8 mouse cellular contexts compared by ENCODE assay signal in the genomic region with DNA sequence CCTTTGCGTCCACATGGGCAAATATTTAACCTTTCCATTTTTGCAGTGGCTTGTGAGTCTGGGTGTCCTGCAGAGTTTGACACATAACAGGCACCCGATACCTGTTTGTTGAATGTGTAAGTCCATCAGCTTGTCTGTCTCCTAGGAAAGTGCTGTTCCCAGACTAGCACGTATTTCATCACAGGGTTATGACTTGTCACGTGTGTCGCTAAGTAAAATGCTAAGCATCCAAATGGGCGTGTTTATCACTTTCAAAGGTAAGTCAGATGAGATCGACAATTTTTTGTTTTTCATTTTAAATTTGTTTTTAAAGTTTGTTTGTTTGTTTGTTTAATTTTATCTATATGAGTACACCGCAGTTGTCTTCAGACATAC. TPM values are rescaled to one million over a fixed set of nuclear protein-coding genes. Genes with fewer than 3 reads are reported as not detected.
DNase-seq lines count a peak whose midpoint lies in the region; ATAC-seq and TF ChIP-seq lines count a peak whose summit lies in the region.

No protein-coding gene starts in this region.

- H3K4me3 ChIP-seq in gastrocnemius, adult 2 months: peak overlapping the region; percentile 73
- peak overlapping the region; percentile 39 to 81 for H3K4me3 ChIP-seq in ES-E14 (ENCODE audit: insufficient read depth in 1 of 2, low read depth in 1 of 2, low read length in 2 of 2, poor library complexity in 1 of 2, severe bottlenecking in 1 of 2)

- TF ChIP-seq CTCF in gastrocnemius, adult 2 months (IDR thresholded peaks at IDR 0.05): no peak

- H3K9me3 ChIP-seq in ES-E14 (ENCODE audit: control insufficient read depth, insufficient read depth, low read depth, low read length): no peaks in the 10 kb centered on the region

- peak; percentile 40 for ATAC-seq in granulocyte monocyte progenitor cell, adult 5-6 weeks (replicated peaks; ENCODE audit: poor library complexity, severe bottlenecking)
- peak; percentile 43 for ATAC-seq in megakaryocyte, adult 5-6 weeks (ENCODE audit: poor library complexity, severe bottlenecking)

- intact Hi-C loops in gastrocnemius, adult 2 months (cut with DNase I): no loop called here

- in situ Hi-C loops in ES-E14 (cut with MboI; ENCODE audit: low sequenced_read_pairs in 2 of 2, unreplicated experiment in 2 of 2): no loop called here

- DNase-seq in gastrocnemius, adult 2 months: no peak
- DNase-seq in gastrocnemius, postnatal 10 days: no peak
- DNase-seq in ES-E14 (ENCODE audit: low read depth, low spot score): no peak
- no peak for DNase-seq in right cerebral cortex, postnatal 25 days
- DNase-seq in layer of hippocampus, adult 18-20 months (ENCODE audit: low spot score in 2 of 2): no peak
- DNase-seq in spleen, postnatal 36 days (ENCODE audit: low spot score in 2 of 2): no peak

- H3K36me3 ChIP-seq in ES-E14 (ENCODE audit: control insufficient read depth, insufficient read depth, low read length, poor library complexity, severe bottlenecking): no peaks in the 10 kb centered on the region

- no peaks in the 10 kb centered on the region; a peak in 1 of 4 replicates for H3K4me1 ChIP-seq in ES-E14 (ENCODE audit: control insufficient read depth in 2 of 2, insufficient read depth in 2 of 2, low read length in 2 of 2, poor library complexity in 1 of 2)

- peak overlapping the region; percentile 84 for H3K27ac ChIP-seq in gastrocnemius, adult 2 months
- no peak overlapping the region for H3K27ac ChIP-seq in ES-E14 (ENCODE audit: insufficient read depth, low read depth, low read length, poor library complexity, severe bottlenecking)

- no peak overlapping the region for H3K9ac ChIP-seq in ES-E14 (ENCODE audit: insufficient read depth, low read depth, low read length, poor library complexity, severe bottlenecking)

TF ChIP-seq in ES-E14, 5 proteins besides CTCF, POLR2A, EP300 and RAD21:
- no peak for TF ChIP-seq ZNF384 (IDR thresholded peaks at IDR 0.05; ENCODE audit: low read depth, low read length)
- no peak for TF ChIP-seq CHD2 (IDR thresholded peaks at IDR 0.05; ENCODE audit: low read depth, low read length)
- no peak for TF ChIP-seq HCFC1 (IDR thresholded peaks at IDR 0.05; ENCODE audit: borderline replicate concordance, insufficient read depth, low read length)
- no peak for TF ChIP-seq MAFK (IDR thresholded peaks at IDR 0.05; ENCODE audit: insufficient read depth, low read depth, low read length)
- no peak for TF ChIP-seq ZC3H11A (IDR thresholded peaks at IDR 0.05; ENCODE audit: borderline replicate concordance, low read depth, low read length)

RNA-seq across cellular contexts. Expression of a gene that starts 0.2 kb away (rescaled TPM):
- total RNA-seq in gastrocnemius, adult 2 months (2021): 1 to 10 TPM; 5.2 to 9.9 TPM
- 10 to 100 TPM; 27.2 to 29.0 TPM for total RNA-seq in gastrocnemius, postnatal 10 days (2021)
- total RNA-seq in ES-E14 (2012; rRNA removed): 52.8 and 74.5 TPM in 2 replicates
- 5.8 and 14.0 TPM in 2 replicates for total RNA-seq in granulocyte monocyte progenitor cell, adult 5-6 weeks (2014; fragmentation: Nextera tagmentation)
- total RNA-seq in granulocyte monocyte progenitor cell, adult 5-6 weeks (2017): 4.4 and 8.1 TPM in 2 replicates
- total RNA-seq in megakaryocyte, adult 5-6 weeks (2015): 2.5 and 3.9 TPM in 2 replicates
- total RNA-seq in megakaryocyte, adult 5-6 weeks (2017): 2.8 and 3.7 TPM in 2 replicates
- 10 to 100 TPM; 64.0 to 64.2 TPM for total RNA-seq in layer of hippocampus, adult 18-20 months (2021)

RNA-seq across cellular contexts. Expression of a gene that starts 2.0 kb away (rescaled TPM):
- 10 to 100 TPM; 21.8 to 52.3 TPM for total RNA-seq in gastrocnemius, adult 2 months (2021)
- 10 to 100 TPM; 18.2 to 31.6 TPM for total RNA-seq in gastrocnemius, postnatal 10 days (2021)
- 0.04 TPM in 1 of 2 replicates, not detected in the other for total RNA-seq in ES-E14 (2012; rRNA removed)
- not detected in 2 replicates for total RNA-seq in granulocyte monocyte progenitor cell, adult 5-6 weeks (2014; fragmentation: Nextera tagmentation)
- total RNA-seq in granulocyte monocyte progenitor cell, adult 5-6 weeks (2017): not detected in 2 replicates
- not detected in 2 replicates for total RNA-seq in megakaryocyte, adult 5-6 weeks (2015)
- total RNA-seq in megakaryocyte, adult 5-6 weeks (2017): not detected in 2 replicates
- under 1 TPM; 0.23 to 0.59 TPM for total RNA-seq in layer of hippocampus, adult 18-20 months (2021)

RNA-seq across cellular contexts. Expression of a gene that starts 42.5 kb away (rescaled TPM):
- total RNA-seq in gastrocnemius, adult 2 months (2021): not detected
- total RNA-seq in gastrocnemius, postnatal 10 days (2021): not detected
- total RNA-seq in ES-E14 (2012; rRNA removed): not detected in 2 replicates
- total RNA-seq in granulocyte monocyte progenitor cell, adult 5-6 weeks (2014; fragmentation: Nextera tagmentation): not detected in 2 replicates
- not detected in 2 replicates for total RNA-seq in granulocyte monocyte progenitor cell, adult 5-6 weeks (2017)
- not detected in 2 replicates for total RNA-seq in megakaryocyte, adult 5-6 weeks (2015)
- total RNA-seq in megakaryocyte, adult 5-6 weeks (2017): not detected in 2 replicates
- total RNA-seq in layer of hippocampus, adult 18-20 months (2021): not detected

RNA-seq across cellular contexts. Expression of a gene that starts 44.4 kb away (rescaled TPM):
- total RNA-seq in gastrocnemius, adult 2 months (2021): 100 to 1,000 TPM; 779 to 840 TPM
- 100 to 1,000 TPM; 558 to 576 TPM for total RNA-seq in gastrocnemius, postnatal 10 days (2021)
- total RNA-seq in ES-E14 (2012; rRNA removed): 15.8 and 17.2 TPM in 2 replicates
- not detected in 2 replicates for total RNA-seq in granulocyte monocyte progenitor cell, adult 5-6 weeks (2014; fragmentation: Nextera tagmentation)
- total RNA-seq in granulocyte monocyte progenitor cell, adult 5-6 weeks (2017): not detected in 2 replicates
- total RNA-seq in megakaryocyte, adult 5-6 weeks (2015): 0.05 TPM in 1 of 2 replicates, not detected in the other
- total RNA-seq in megakaryocyte, adult 5-6 weeks (2017): not detected in 2 replicates
- total RNA-seq in layer of hippocampus, adult 18-20 months (2021): 1 to 10 TPM in 1 of 2 experiments, under 1 TPM in 1; 0.91 to 1.1 TPM

Comparison
In these comparisons a context has a peak if more than half of its experiments do, and no peak if none do; other contexts are left out.
1. RNA of a gene that starts 2.0 kb away (total RNA-seq): 21.8 to 52.3 TPM in gastrocnemius, adult 2 months and 18.2 to 31.6 TPM in gastrocnemius, postnatal 10 days; 0.23 to 0.59 TPM in layer of hippocampus, adult 18-20 months, 0.04 TPM in ES-E14, not detected in granulocyte monocyte progenitor cell, adult 5-6 weeks and not detected in megakaryocyte, adult 5-6 weeks; every median in the first group is over 10 times any median in the second.